Mouse (Mus musculus): ENCODE results near the gene Rsrc1. TPM values are rescaled to one million over a fixed set of nuclear protein-coding genes. Genes with fewer than 3 reads are reported as not detected.
A peak's percentile ranks its signal among the peaks of the same experiment; 100 is the strongest.

Gene Rsrc1
- polyA plus RNA-seq, 2 experiments: 3.1 to 8.7 TPM

GRCm38 (mm10) chr3:67116317-67116716 lies 135.1 kb downstream of the Rsrc1 start:
- H3K4me1 ChIP-seq (replicated peaks; ENCODE audit: control insufficient read depth in 2 of 2, insufficient read depth in 2 of 2, low read length in 1 of 2): no peaks in the 10 kb centered on the region
- TF ChIP-seq EP300 (IDR thresholded peaks at IDR 0.05; ENCODE audit: low read depth) (no peak), CTCF (IDR thresholded peaks at IDR 0.05; ENCODE audit: low read depth) (no peak)
- no peak for ATAC-seq (ENCODE audit: insufficient read depth)

DNA sequence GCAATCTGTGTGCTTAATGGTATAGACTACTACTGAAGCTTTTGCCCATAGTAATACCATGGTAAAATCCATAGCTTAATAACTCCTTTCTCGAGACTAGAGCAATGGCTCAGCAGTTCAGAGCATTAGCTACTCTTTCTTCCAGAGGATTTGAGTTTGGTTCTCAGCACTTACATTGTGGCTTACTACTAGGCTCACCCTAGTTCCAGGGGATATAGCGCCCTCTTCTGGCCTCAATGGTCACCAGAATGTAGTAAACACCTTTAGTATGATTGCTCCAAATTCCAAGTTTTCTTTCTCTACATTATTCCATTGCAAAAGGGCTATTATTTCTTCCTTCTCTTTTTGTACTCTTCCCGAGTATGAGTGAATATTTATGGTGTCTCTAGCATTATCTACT lies 151.3 kb downstream of the Rsrc1 start:
- no peaks in the 10 kb centered on the region for H3K4me1 ChIP-seq (replicated peaks; ENCODE audit: control insufficient read depth in 2 of 2, insufficient read depth in 2 of 2, low read length in 1 of 2)
- no peak for ATAC-seq (ENCODE audit: insufficient read depth)
- no peaks in the 10 kb centered on the region for H3K36me3 ChIP-seq (replicated peaks; ENCODE audit: control insufficient read depth, insufficient read depth, low read depth)
- H3K4me2 ChIP-seq (ENCODE audit: low read depth): no peak overlapping the region
- no peaks in the 10 kb centered on the region for H3K27me3 ChIP-seq (ENCODE audit: control insufficient read depth, insufficient read depth, low read length)
- no peaks in the 10 kb centered on the region for H3K9me3 ChIP-seq (ENCODE audit: control insufficient read depth, low read length)
- 54% methylated on average over 3 of the region's 3 CpGs for WGBS (ENCODE audit: insufficient replicate concordance)
- TF ChIP-seq EP300 (IDR thresholded peaks at IDR 0.05; ENCODE audit: low read depth): no peak
- peak; percentile 17; the same call in 1 of the 2 replicates for TF ChIP-seq CTCF (IDR thresholded peaks at IDR 0.05; ENCODE audit: low read depth)
- no peak overlapping the region for H3K4me3 ChIP-seq (ENCODE audit: insufficient read depth in 1 of 2, low read depth in 2 of 2, low read length in 2 of 2)
- DNase-seq (ENCODE audit: low read depth in 3 of 3, low spot score in 3 of 3): no peak
- H3K9ac ChIP-seq (replicated peaks): no peak overlapping the region
- H3K27ac ChIP-seq: no peak overlapping the region

More at GRCm38 (mm10) chr3:67116317-67116716, 135.1 kb downstream of the Rsrc1 start:
- H3K9me3 ChIP-seq (ENCODE audit: control insufficient read depth, low read length): no peaks in the 10 kb centered on the region
- no peak for DNase-seq (ENCODE audit: low read depth in 3 of 3, low spot score in 3 of 3)
- H3K27ac ChIP-seq: no peak overlapping the region
- H3K9ac ChIP-seq (replicated peaks): no peak overlapping the region
- 71% methylated on average over 4 of the region's 4 CpGs for WGBS (ENCODE audit: insufficient replicate concordance)
- H3K27me3 ChIP-seq (ENCODE audit: control insufficient read depth, insufficient read depth, low read length): no peaks in the 10 kb centered on the region
- no peak overlapping the region for H3K4me2 ChIP-seq (ENCODE audit: low read depth)
- H3K36me3 ChIP-seq (replicated peaks; ENCODE audit: control insufficient read depth, insufficient read depth, low read depth): no peaks in the 10 kb centered on the region
- no peak overlapping the region for H3K4me3 ChIP-seq (ENCODE audit: insufficient read depth in 1 of 2, low read depth in 2 of 2, low read length in 2 of 2)

- H3K4me2 ChIP-seq (ENCODE audit: low read depth): no peak overlapping the region
- no peaks in the 10 kb centered on the region for H3K27me3 ChIP-seq (ENCODE audit: control insufficient read depth, insufficient read depth, low read length)
- WGBS (ENCODE audit: insufficient replicate concordance): 63% methylated on average over 2 of the region's 2 CpGs
- ATAC-seq (ENCODE audit: insufficient read depth) (no peak), DNase-seq (ENCODE audit: low read depth in 3 of 3, low spot score in 3 of 3) (no peak)
- H3K4me1 ChIP-seq (replicated peaks; ENCODE audit: control insufficient read depth in 2 of 2, insufficient read depth in 2 of 2, low read length in 1 of 2): no peaks in the 10 kb centered on the region
- TF ChIP-seq EP300 (IDR thresholded peaks at IDR 0.05; ENCODE audit: low read depth): no peak
- TF ChIP-seq CTCF (IDR thresholded peaks at IDR 0.05; ENCODE audit: low read depth): no peak
- no peak overlapping the region for H3K27ac ChIP-seq
- no peaks in the 10 kb centered on the region for H3K9me3 ChIP-seq (ENCODE audit: control insufficient read depth, low read length)
- H3K36me3 ChIP-seq (replicated peaks; ENCODE audit: control insufficient read depth, insufficient read depth, low read depth): no peaks in the 10 kb centered on the region
- no peak overlapping the region for H3K4me3 ChIP-seq (ENCODE audit: insufficient read depth in 1 of 2, low read depth in 2 of 2, low read length in 2 of 2)
- H3K9ac ChIP-seq (replicated peaks): no peak overlapping the region
These were observed 154.7 kb downstream of the Rsrc1 start for GRCm38 (mm10) chr3:67135749-67136375.

DNA sequence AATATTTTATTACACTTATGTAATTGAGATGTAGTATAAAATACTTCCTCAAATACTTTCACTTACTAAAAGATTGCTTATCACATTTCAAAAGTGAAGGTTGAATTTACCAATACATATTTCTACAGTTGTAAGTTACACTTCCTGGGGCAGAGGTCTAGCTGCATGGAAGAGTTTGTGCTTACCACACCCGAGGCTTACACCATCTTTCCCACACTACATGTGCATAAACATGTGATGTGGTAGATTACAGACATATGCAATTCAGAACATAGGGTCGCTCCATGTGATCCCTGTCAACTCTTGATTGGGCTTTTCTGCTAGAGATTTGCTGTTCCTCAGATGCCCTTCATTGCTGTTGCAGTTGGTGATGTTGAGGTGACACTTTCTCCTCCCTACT lies 163.8 kb downstream of the Rsrc1 start:
- H3K9me3 ChIP-seq (ENCODE audit: control insufficient read depth, low read length): no peaks in the 10 kb centered on the region
- H3K27ac ChIP-seq: no peak overlapping the region
- ATAC-seq (ENCODE audit: insufficient read depth) (no peak), DNase-seq (ENCODE audit: low read depth in 3 of 3, low spot score in 3 of 3) (no peak)
- no peak overlapping the region for H3K4me2 ChIP-seq (ENCODE audit: low read depth)
- H3K36me3 ChIP-seq (replicated peaks; ENCODE audit: control insufficient read depth, insufficient read depth, low read depth): no peaks in the 10 kb centered on the region
- H3K4me1 ChIP-seq (replicated peaks; ENCODE audit: control insufficient read depth in 2 of 2, insufficient read depth in 2 of 2, low read length in 1 of 2): no peaks in the 10 kb centered on the region
- H3K27me3 ChIP-seq (ENCODE audit: control insufficient read depth, insufficient read depth, low read length): no peaks in the 10 kb centered on the region
- no peak for TF ChIP-seq CTCF (IDR thresholded peaks at IDR 0.05; ENCODE audit: low read depth)
- no peak for TF ChIP-seq EP300 (IDR thresholded peaks at IDR 0.05; ENCODE audit: low read depth)
- H3K9ac ChIP-seq (replicated peaks): no peak overlapping the region
- WGBS (ENCODE audit: insufficient replicate concordance): 56% methylated on average over 2 of the region's 2 CpGs
- H3K4me3 ChIP-seq (ENCODE audit: insufficient read depth in 1 of 2, low read depth in 2 of 2, low read length in 2 of 2): no peak overlapping the region

GRCm38 (mm10) chr3:67146280-67146679 lies 165.1 kb downstream of the Rsrc1 start:
- no peak overlapping the region for H3K4me3 ChIP-seq (ENCODE audit: insufficient read depth in 1 of 2, low read depth in 2 of 2, low read length in 2 of 2)
- TF ChIP-seq CTCF (IDR thresholded peaks at IDR 0.05; ENCODE audit: low read depth) (no peak), EP300 (IDR thresholded peaks at IDR 0.05; ENCODE audit: low read depth) (no peak)
- no peak overlapping the region for H3K27ac ChIP-seq
- DNase-seq (ENCODE audit: low read depth in 3 of 3, low spot score in 3 of 3) (no peak), ATAC-seq (ENCODE audit: insufficient read depth) (no peak)
- no peaks in the 10 kb centered on the region for H3K27me3 ChIP-seq (ENCODE audit: control insufficient read depth, insufficient read depth, low read length)
- H3K9ac ChIP-seq (replicated peaks): no peak overlapping the region
- no peaks in the 10 kb centered on the region for H3K9me3 ChIP-seq (ENCODE audit: control insufficient read depth, low read length)
- no peaks in the 10 kb centered on the region for H3K4me1 ChIP-seq (replicated peaks; ENCODE audit: control insufficient read depth in 2 of 2, insufficient read depth in 2 of 2, low read length in 1 of 2)
- WGBS (ENCODE audit: insufficient replicate concordance): 89% methylated on average over 1 of the region's 1 CpGs
- no peaks in the 10 kb centered on the region for H3K36me3 ChIP-seq (replicated peaks; ENCODE audit: control insufficient read depth, insufficient read depth, low read depth)
- no peak overlapping the region for H3K4me2 ChIP-seq (ENCODE audit: low read depth)

Measured in liver, embryonic 14.5 days (tissue).